Comparison of ENCODE assay signal across 18 mouse cellular contexts in the genomic region with DNA sequence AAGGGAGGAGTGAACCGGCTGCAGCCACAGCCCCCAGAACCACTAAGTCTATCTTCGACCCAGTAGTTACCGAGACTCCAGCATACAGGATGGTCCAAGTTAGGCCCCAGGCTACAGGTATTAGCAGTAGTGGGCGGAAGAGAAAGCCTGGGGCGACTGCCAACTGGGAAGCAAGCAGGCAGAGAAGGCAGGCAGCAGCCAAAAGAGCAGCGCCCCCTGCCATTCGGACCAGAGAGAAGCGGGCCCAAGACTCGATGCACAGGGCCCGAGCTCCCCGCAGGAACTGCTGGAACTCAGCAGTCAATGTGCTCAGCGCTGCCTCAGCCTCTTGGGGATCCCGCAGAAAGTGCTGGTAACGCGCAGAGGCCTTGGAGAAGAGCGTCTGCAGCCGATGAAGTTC.
"Had no signal": no experiment of that assay in that cellular context is flagged by ENCODE, and none has a peak within 500 bp of the region (broad histone marks: within the 10 kb centered on the region; RNA-seq: fewer than 3 reads in every experiment).

No protein-coding gene starts in this region.

- H3K9ac ChIP-seq: limb, embryonic 15.5 days; liver, embryonic 13.5 days; neural tube, embryonic 13.5 days; stomach, embryonic 15.5 days had no signal

- H3K27ac ChIP-seq: limb, embryonic 15.5 days; liver, embryonic 13.5 days; midbrain, embryonic 10.5 days; neural tube, embryonic 13.5 days; stomach, embryonic 15.5 days had no signal

- DNase-seq: kidney, adult 8-10 months; kidney, postnatal 25 days; layer of hippocampus, adult 9-11 months; layer of hippocampus, postnatal 36 days; liver, embryonic 13.5 days; lung, adult 18-20 months; lung, postnatal 36 days; retina, postnatal 1 day; right cerebral cortex, postnatal 4 days; spleen, adult 18-20 months; thymus, adult 18-20 months; thymus, postnatal 14 days had no signal

- H3K9me3 ChIP-seq: limb, embryonic 15.5 days; liver, embryonic 13.5 days; midbrain, embryonic 10.5 days; neural tube, embryonic 13.5 days; stomach, embryonic 15.5 days had no signal

- H3K27me3 ChIP-seq: limb, embryonic 15.5 days; liver, embryonic 13.5 days; neural tube, embryonic 13.5 days; stomach, embryonic 15.5 days had no signal

- H3K4me2 ChIP-seq: limb, embryonic 15.5 days; liver, embryonic 13.5 days; neural tube, embryonic 13.5 days; stomach, embryonic 15.5 days had no signal

- ATAC-seq: lung, postnatal 0 days; midbrain, embryonic 16.5 days had no signal

- H3K4me3 ChIP-seq: limb, embryonic 15.5 days; liver, embryonic 13.5 days; midbrain, embryonic 10.5 days; neural tube, embryonic 13.5 days; stomach, embryonic 15.5 days had no signal
